Mouse (Mus musculus): ENCODE results near the gene Crocc. TPM values are rescaled to one million over a fixed set of nuclear protein-coding genes. Genes with fewer than 3 reads are reported as not detected.

Gene Crocc
- 10 to 100 TPM in 24 of 26 experiments, 1 to 10 TPM in 2; 7.1 to 69.1 (median 32.5) TPM for total RNA-seq (2018; cell fraction: chromatin; rRNA removed)
- total RNA-seq (2018; cell fraction: cytosol; rRNA removed), result 1 to 10 TPM; 1.2 to 6.6 (median 2.4) TPM
- total RNA-seq (2018; cell fraction: nucleus; rRNA removed), result 10 to 100 TPM in 10 of 26 experiments, 1 to 10 TPM in 16; 2.9 to 23.8 (median 9.2) TPM
- 1.5 to 4.5 TPM (median 3.1 TPM) in 3 replicates for polyA plus RNA-seq (2018)

GRCm38 (mm10) chr4:141060426-141061301 lies at the start of gene Crocc:
Crocc (minus strand) TSS chr4:141060550.
- H3K27ac ChIP-seq, result peak within 1 kb of the TSS; percentile 70
- under 1% methylated on average over 49 of the region's 77 CpGs for WGBS (ENCODE audit: missing documents)
- H3K4me3 ChIP-seq (ENCODE audit: inconsistent target), result peak within 1 kb of the TSS; percentile 55
- no peaks in the 10 kb centered on the region for H3K79me2 ChIP-seq (ENCODE audit: inconsistent target)
- peaks cover 1% of the 10 kb centered on the region; the same call in 1 of the 2 replicates for H3K36me3 ChIP-seq (ENCODE audit: inconsistent target)

- no peaks in the 10 kb centered on the region for H3K79me2 ChIP-seq (ENCODE audit: inconsistent target)
- no peak overlapping the region for H3K4me3 ChIP-seq (ENCODE audit: inconsistent target)
- WGBS (ENCODE audit: missing documents), result 60% methylated on average over 10 of the region's 10 CpGs
- H3K27ac ChIP-seq, result no peak overlapping the region
- peaks cover 20% of the 10 kb centered on the region; the same call in 1 of the 2 replicates for H3K36me3 ChIP-seq (ENCODE audit: inconsistent target)
Observed at GRCm38 (mm10) chr4:141108196-141108732, 47.9 kb upstream of the Crocc start.

GRCm38 (mm10) chr4:141106526-141107183 lies 46.3 kb upstream of the Crocc start:
- H3K79me2 ChIP-seq (ENCODE audit: inconsistent target), result no peaks in the 10 kb centered on the region
- no peak overlapping the region for H3K27ac ChIP-seq
- 89% methylated on average over 16 of the region's 16 CpGs for whole genome bisulfite sequencing (ENCODE audit: missing documents)
- no peak overlapping the region for H3K4me3 ChIP-seq (ENCODE audit: inconsistent target)
- H3K36me3 ChIP-seq (ENCODE audit: inconsistent target), result peaks cover 4% of the 10 kb centered on the region; the same call in 1 of the 2 replicates

GRCm38 (mm10) chr4:141101855-141102254 lies 41.5 kb upstream of the Crocc start:
- Histone ChIP-seq H3K4me3 (ENCODE audit: inconsistent target) (no peak overlapping the region), H3K79me2 (ENCODE audit: inconsistent target) (no peaks in the 10 kb centered on the region), H3K27ac (no peak overlapping the region), H3K36me3 (ENCODE audit: inconsistent target) (no peaks in the 10 kb centered on the region)
- 75% methylated on average over 6 of the region's 6 CpGs for WGBS (ENCODE audit: missing documents)

- no peaks in the 10 kb centered on the region for H3K79me2 ChIP-seq (ENCODE audit: inconsistent target)
- no peaks in the 10 kb centered on the region for H3K36me3 ChIP-seq (ENCODE audit: inconsistent target)
- 95% methylated on average over 9 of the region's 9 CpGs for WGBS (ENCODE audit: missing documents)
- no peak overlapping the region for H3K4me3 ChIP-seq (ENCODE audit: inconsistent target)
- H3K27ac ChIP-seq, result no peak overlapping the region
Observed at GRCm38 (mm10) chr4:141101291-141101690, 40.9 kb upstream of the Crocc start.

GRCm38 (mm10) chr4:141099956-141100355 lies 39.6 kb upstream of the Crocc start:
- Histone ChIP-seq H3K27ac (no peak overlapping the region), H3K4me3 (ENCODE audit: inconsistent target) (no peak overlapping the region), H3K79me2 (ENCODE audit: inconsistent target) (no peaks in the 10 kb centered on the region), H3K36me3 (ENCODE audit: inconsistent target) (no peaks in the 10 kb centered on the region)
- 92% methylated on average over 3 of the region's 5 CpGs for WGBS (ENCODE audit: missing documents)

- no peak overlapping the region for H3K27ac ChIP-seq
- H3K4me3 ChIP-seq (ENCODE audit: inconsistent target), result no peak overlapping the region
- 62% methylated on average over 4 of the region's 4 CpGs for WGBS (ENCODE audit: missing documents)
- H3K36me3 ChIP-seq (ENCODE audit: inconsistent target), result no peaks in the 10 kb centered on the region
- no peaks in the 10 kb centered on the region for H3K79me2 ChIP-seq (ENCODE audit: inconsistent target)
Observed at GRCm38 (mm10) chr4:141098935-141099334, 38.6 kb upstream of the Crocc start.

- Histone ChIP-seq H3K79me2 (ENCODE audit: inconsistent target) (no peaks in the 10 kb centered on the region), H3K36me3 (ENCODE audit: inconsistent target) (no peaks in the 10 kb centered on the region), H3K27ac (no peak overlapping the region), H3K4me3 (ENCODE audit: inconsistent target) (no peak overlapping the region)
- WGBS (ENCODE audit: missing documents), result 49% methylated on average over 9 of the region's 9 CpGs
Observed at GRCm38 (mm10) chr4:141096710-141097109, 36.4 kb upstream of the Crocc start.

GRCm38 (mm10) chr4:141095016-141095415 lies 34.7 kb upstream of the Crocc start:
- Histone ChIP-seq H3K36me3 (ENCODE audit: inconsistent target) (no peaks in the 10 kb centered on the region), H3K79me2 (ENCODE audit: inconsistent target) (no peaks in the 10 kb centered on the region), H3K4me3 (ENCODE audit: inconsistent target) (no peak overlapping the region), H3K27ac (no peak overlapping the region)
- WGBS (ENCODE audit: missing documents), result 85% methylated on average over 9 of the region's 10 CpGs

GRCm38 (mm10) chr4:141088714-141089113 lies 28.4 kb upstream of the Crocc start:
- Histone ChIP-seq H3K4me3 (ENCODE audit: inconsistent target) (no peak overlapping the region), H3K79me2 (ENCODE audit: inconsistent target) (no peaks in the 10 kb centered on the region), H3K27ac (no peak overlapping the region), H3K36me3 (ENCODE audit: inconsistent target) (no peaks in the 10 kb centered on the region)
- 65% methylated on average over 9 of the region's 9 CpGs for WGBS (ENCODE audit: missing documents)

GRCm38 (mm10) chr4:141088033-141088432 lies 27.7 kb upstream of the Crocc start, which contains the start of gene Spata21:
Spata21 (plus strand) TSS chr4:141088333.
- no peaks in the 10 kb centered on the region for H3K79me2 ChIP-seq (ENCODE audit: inconsistent target)
- H3K36me3 ChIP-seq (ENCODE audit: inconsistent target), result no peaks in the 10 kb centered on the region
- 83% methylated on average over 4 of the region's 6 CpGs for WGBS (ENCODE audit: missing documents)
- H3K4me3 ChIP-seq (ENCODE audit: inconsistent target), result no peak within 1 kb of the TSS
- no peak within 1 kb of the TSS for H3K27ac ChIP-seq

GRCm38 (mm10) chr4:141086862-141087261 lies 26.5 kb upstream of the Crocc start:
- Histone ChIP-seq H3K27ac (no peak overlapping the region), H3K79me2 (ENCODE audit: inconsistent target) (no peaks in the 10 kb centered on the region)
- 95% methylated on average over 10 of the region's 10 CpGs for WGBS (ENCODE audit: missing documents)

GRCm38 (mm10) chr4:141078510-141079137 lies 18.3 kb upstream of the Crocc start:
- Histone ChIP-seq H3K36me3 (ENCODE audit: inconsistent target) (peaks cover 6% of the 10 kb centered on the region; the same call in 1 of the 2 replicates), H3K79me2 (ENCODE audit: inconsistent target) (peaks cover 42% of the 10 kb centered on the region), H3K27ac (no peak overlapping the region), H3K4me3 (ENCODE audit: inconsistent target) (peak overlapping the region; percentile 93; the same call in 1 of the 2 replicates)
- WGBS (ENCODE audit: missing documents), result 76% methylated on average over 13 of the region's 18 CpGs

More at GRCm38 (mm10) chr4:141086862-141087261, 26.5 kb upstream of the Crocc start:
- Histone ChIP-seq H3K36me3 (ENCODE audit: inconsistent target) (no peaks in the 10 kb centered on the region), H3K4me3 (ENCODE audit: inconsistent target) (no peak overlapping the region)

All from macrophage (primary cell).